Comparison of ENCODE assay signal across 14 mouse cellular contexts in genomic region chr6:128996054-128996767, GRCm38 (mm10). TPM values are rescaled to one million over a fixed set of nuclear protein-coding genes. Genes with fewer than 3 reads are reported as not detected.
DNase-seq lines count a peak whose midpoint lies in the region; ATAC-seq and TF ChIP-seq lines count a peak whose summit lies in the region.
"Had no signal": no experiment of that assay in that cellular context is flagged by ENCODE, and none has a peak within 500 bp of the region (broad histone marks: within the 10 kb centered on the region; RNA-seq: fewer than 3 reads in every experiment).

No protein-coding gene starts in this region.

- H3K36me3 ChIP-seq in kidney, postnatal 0 days (ENCODE audit: insufficient read depth, low read length), result no peaks in the 10 kb centered on the region
- no peaks in the 10 kb centered on the region for H3K36me3 ChIP-seq in kidney, embryonic 14.5 days (ENCODE audit: control insufficient read depth, insufficient read depth, low read length)
- no peaks in the 10 kb centered on the region for H3K36me3 ChIP-seq in liver, embryonic 11.5 days (ENCODE audit: control insufficient read depth, insufficient read depth, low read length)
- H3K36me3 ChIP-seq in stomach, embryonic 15.5 days, result no peaks in the 10 kb centered on the region
- H3K36me3 ChIP-seq: forebrain, embryonic 15.5 days; hindbrain, embryonic 10.5 days had no signal

- TF ChIP-seq CTCF in kidney, postnatal 0 days (IDR thresholded peaks at IDR 0.05; ENCODE audit: low read depth), result no peak

- WGBS in kidney, postnatal 0 days, result 70% methylated on average over 3 of the region's 3 CpGs
- WGBS in kidney, embryonic 14.5 days, result 73% methylated on average over 3 of the region's 3 CpGs
- 64% methylated on average over 3 of the region's 3 CpGs for whole genome bisulfite sequencing in liver, embryonic 11.5 days
- 57% methylated on average over 3 of the region's 3 CpGs for WGBS in stomach, embryonic 15.5 days

- peak overlapping the region; percentile 38 for H3K4me2 ChIP-seq in kidney, postnatal 0 days (ENCODE audit: low read length)
- no peak overlapping the region for H3K4me2 ChIP-seq in kidney, embryonic 14.5 days (replicated peaks; ENCODE audit: low read depth, low read length)
- H3K4me2 ChIP-seq in liver, embryonic 11.5 days, result peak overlapping the region; percentile 35
- peak overlapping the region; percentile 34 for H3K4me2 ChIP-seq in stomach, embryonic 15.5 days
- H3K4me2 ChIP-seq: forebrain, embryonic 15.5 days had no signal

- no peak overlapping the region for H3K9ac ChIP-seq in kidney, postnatal 0 days (ENCODE audit: low read depth, low read length)
- H3K9ac ChIP-seq in kidney, embryonic 14.5 days (ENCODE audit: low read depth, low read length), result no peak overlapping the region
- no peak overlapping the region for H3K9ac ChIP-seq in liver, embryonic 11.5 days (ENCODE audit: low read depth, low read length)
- H3K9ac ChIP-seq in stomach, embryonic 15.5 days, result no peak overlapping the region
- H3K9ac ChIP-seq: forebrain, embryonic 15.5 days had no signal

- DNase-seq in kidney, postnatal 0 days (ENCODE audit: low spot score), result no peak
- no peak for DNase-seq in liver, embryonic 11.5 days (ENCODE audit: low spot score)
- DNase-seq in right cerebral cortex, postnatal 25 days, result no peak
- DNase-seq in spleen, postnatal 4 days (ENCODE audit: low spot score in 2 of 2), result no peak
- DNase-seq: midbrain, embryonic 14.5 days; thymus, adult 2 months had no signal

- H3K4me1 ChIP-seq in kidney, postnatal 0 days (replicated peaks; ENCODE audit: insufficient read depth, low read length), result peaks cover 5% of the 10 kb centered on the region; the same call in 1 of the 2 replicates
- 0 out of 2 replicates have a peak, but pooled peaks cover 5% of the 10 kb centered on the region for H3K4me1 ChIP-seq in kidney, embryonic 14.5 days (ENCODE audit: control insufficient read depth, insufficient read depth, low read length)
- no peaks in the 10 kb centered on the region; the same call in 1 of the 2 replicates for H3K4me1 ChIP-seq in liver, embryonic 11.5 days (replicated peaks; ENCODE audit: control insufficient read depth, insufficient read depth, low read length)
- 0 out of 2 replicates have a peak, but pooled peaks cover 4% of the 10 kb centered on the region for H3K4me1 ChIP-seq in stomach, embryonic 15.5 days

- no peak for ATAC-seq in kidney, postnatal 0 days (replicated peaks; ENCODE audit: low FRiP score, low read depth)
- no peak for ATAC-seq in kidney, embryonic 14.5 days (ENCODE audit: low FRiP score, low TSS enrichment)
- peak; percentile 69 for ATAC-seq in common myeloid progenitor, adult 5-6 weeks (replicated peaks; ENCODE audit: low read depth, poor library complexity, severe bottlenecking)
- peak; percentile 51 for ATAC-seq in liver, embryonic 11.5 days (replicated peaks; ENCODE audit: low FRiP score)
- no peak for ATAC-seq in stomach, embryonic 15.5 days (ENCODE audit: insufficient read depth, low FRiP score, low read depth)
- ATAC-seq: forebrain, embryonic 15.5 days had no signal

- no peak overlapping the region for H3K4me3 ChIP-seq in kidney, postnatal 0 days (replicated peaks; ENCODE audit: low read depth, low read length)
- no peak overlapping the region for H3K4me3 ChIP-seq in kidney, embryonic 14.5 days (ENCODE audit: low read length)
- H3K4me3 ChIP-seq in liver, embryonic 11.5 days (ENCODE audit: low read depth, low read length), result no peak overlapping the region
- H3K4me3 ChIP-seq in stomach, embryonic 15.5 days (replicated peaks), result no peak overlapping the region
- H3K4me3 ChIP-seq: forebrain, embryonic 15.5 days; hindbrain, embryonic 10.5 days; layer of hippocampus, adult 2 months had no signal

- H3K27me3 ChIP-seq in kidney, postnatal 0 days (ENCODE audit: insufficient read depth, low read length), result no peaks in the 10 kb centered on the region
- H3K27me3 ChIP-seq in kidney, embryonic 14.5 days (ENCODE audit: control insufficient read depth, insufficient read depth, low read length), result no peaks in the 10 kb centered on the region
- H3K27me3 ChIP-seq in liver, embryonic 11.5 days (replicated peaks; ENCODE audit: control insufficient read depth, insufficient read depth, low read length), result no peaks in the 10 kb centered on the region
- H3K27me3 ChIP-seq in stomach, embryonic 15.5 days (replicated peaks), result no peaks in the 10 kb centered on the region

- H3K9me3 ChIP-seq in kidney, postnatal 0 days (replicated peaks; ENCODE audit: low read length), result no peaks in the 10 kb centered on the region
- H3K9me3 ChIP-seq in kidney, embryonic 14.5 days (ENCODE audit: control insufficient read depth, low read length), result no peaks in the 10 kb centered on the region
- no peaks in the 10 kb centered on the region for H3K9me3 ChIP-seq in liver, embryonic 11.5 days (ENCODE audit: control insufficient read depth, low read length)
- no peaks in the 10 kb centered on the region for H3K9me3 ChIP-seq in stomach, embryonic 15.5 days
- H3K9me3 ChIP-seq: forebrain, embryonic 15.5 days; hindbrain, embryonic 10.5 days had no signal

- peak overlapping the region; percentile 62; the same call in 1 of the 2 replicates for H3K27ac ChIP-seq in kidney, postnatal 0 days
- no peak overlapping the region; the same call in 1 of the 2 replicates for H3K27ac ChIP-seq in kidney, embryonic 14.5 days (ENCODE audit: low read depth, low read length)
- H3K27ac ChIP-seq in liver, embryonic 11.5 days (ENCODE audit: low read depth, low read length), result no peak overlapping the region
- H3K27ac ChIP-seq in stomach, embryonic 15.5 days, result peak overlapping the region; percentile 17
- H3K27ac ChIP-seq: forebrain, embryonic 15.5 days; hindbrain, embryonic 10.5 days; layer of hippocampus, adult 2 months had no signal

RNA-seq across cellular contexts. Expression of gene Klrb1f, which starts 49.5 kb away (rescaled TPM):
- 0.19 and 0.45 TPM in 2 replicates for polyA plus RNA-seq in kidney, postnatal 0 days (2015; fragmentation: Nextera tagmentation; extraction: Ambion mirVana)
- polyA plus RNA-seq in kidney, embryonic 14.5 days (2014; fragmentation: Nextera tagmentation; extraction: Ambion mirVana), result 0.28 TPM in 1 of 2 replicates, not detected in the other
- 11.3 and 20.6 TPM in 2 replicates for total RNA-seq in common myeloid progenitor, adult 5-6 weeks (2017)
- 0.29 and 0.51 TPM in 2 replicates for polyA plus RNA-seq in liver, embryonic 11.5 days (2014; fragmentation: Nextera tagmentation; extraction: Ambion mirVana)
- polyA plus RNA-seq in stomach, embryonic 15.5 days (2015; fragmentation: Nextera tagmentation; extraction: Ambion mirVana), result 0.32 TPM in 2 replicates
- total RNA-seq: adrenal gland, postnatal 4 days; layer of hippocampus, adult 2 months had no signal
- polyA plus RNA-seq: cortical plate, adult 2 months had no signal

Comparison
In these comparisons a context has a peak if more than half of its experiments do, and no peak if none do; other contexts are left out.
1. H3K27ac ChIP-seq: peak in kidney, postnatal 0 days (single experiment) and stomach, embryonic 15.5 days (single experiment); none in kidney, embryonic 14.5 days (single experiment) and liver, embryonic 11.5 days (single experiment).
2. ATAC-seq: peak in common myeloid progenitor, adult 5-6 weeks (single experiment) and liver, embryonic 11.5 days (single experiment); none in kidney, postnatal 0 days (single experiment), kidney, embryonic 14.5 days (single experiment) and stomach, embryonic 15.5 days (single experiment).